In genomic region chr14:54617152-54617896, GRCm38 (mm10) we compare ENCODE assay signal across 8 mouse cellular contexts. TPM values are rescaled to one million over a fixed set of nuclear protein-coding genes. Genes with fewer than 3 reads are reported as not detected.
DNase-seq lines count a peak whose midpoint lies in the region; ATAC-seq and TF ChIP-seq lines count a peak whose summit lies in the region.

No protein-coding gene starts in this region.

- DNase-seq in heart, adult 9 months (ENCODE audit: low spot score in 2 of 2), result no peak
- DNase-seq in embryonic facial prominence, embryonic 14.5 days (ENCODE audit: low spot score), result no peak
- peak; percentile 41 to 54 for DNase-seq in kidney, postnatal 4 days
- DNase-seq in gastrocnemius, postnatal 4 days (ENCODE audit: low spot score in 2 of 2), result no peak
- DNase-seq in ovary, adult 18-20 months (ENCODE audit: low spot score), result no peak

- peaks cover 21% of the 10 kb centered on the region for H3K79me2 ChIP-seq in myocyte (ENCODE audit: control insufficient read depth, insufficient read depth)

- H3ac ChIP-seq in myocyte (ENCODE audit: control insufficient read depth, insufficient read length), result no peak overlapping the region

- peak overlapping the region; percentile 81 for H3K4me3 ChIP-seq in heart, embryonic 15.5 days
- H3K4me3 ChIP-seq in E14TG2a.4 (replicated peaks; ENCODE audit: low read length) (peak overlapping the region; percentile 86), myocyte (peak overlapping the region; percentile 58)
- H3K4me3 ChIP-seq in embryonic facial prominence, embryonic 14.5 days (ENCODE audit: low read depth, low read length), result peak overlapping the region; percentile 60

- ATAC-seq in heart, embryonic 15.5 days (replicated peaks; ENCODE audit: insufficient number of reproducible peaks, insufficient read depth, low FRiP score, low read depth), result peak; percentile 33
- ATAC-seq in embryonic facial prominence, embryonic 14.5 days (ENCODE audit: low read depth), result peak; percentile 41

- no peaks in the 10 kb centered on the region for H3K27me3 ChIP-seq in heart, embryonic 15.5 days
- H3K27me3 ChIP-seq in E14TG2a.4 (ENCODE audit: insufficient read depth, low read length) (no peaks in the 10 kb centered on the region), myocyte (ENCODE audit: control insufficient read depth, insufficient read depth, insufficient read length) (no peaks in the 10 kb centered on the region)
- H3K27me3 ChIP-seq in embryonic facial prominence, embryonic 14.5 days (replicated peaks; ENCODE audit: control insufficient read depth, insufficient read depth, low read length), result no peaks in the 10 kb centered on the region

- no peaks in the 10 kb centered on the region for H3K9me3 ChIP-seq in heart, embryonic 15.5 days (replicated peaks)
- no peaks in the 10 kb centered on the region; the same call in 1 of the 2 replicates for H3K9me3 ChIP-seq in E14TG2a.4 (ENCODE audit: low read length)
- no peaks in the 10 kb centered on the region for H3K9me3 ChIP-seq in embryonic facial prominence, embryonic 14.5 days (ENCODE audit: control insufficient read depth, low read length)

- H3K4me1 ChIP-seq in heart, embryonic 15.5 days (replicated peaks), result peaks cover 9% of the 10 kb centered on the region; the same call in 1 of the 2 replicates
- peaks cover 33% of the 10 kb centered on the region for H3K4me1 ChIP-seq in E14TG2a.4 (replicated peaks; ENCODE audit: low read depth, low read length)
- peaks cover 5% of the 10 kb centered on the region; the same call in 1 of the 2 replicates for H3K4me1 ChIP-seq in embryonic facial prominence, embryonic 14.5 days (ENCODE audit: control insufficient read depth, insufficient read depth, low read length)

- H3K36me3 ChIP-seq in heart, embryonic 15.5 days, result peaks cover 27% of the 10 kb centered on the region
- peaks cover 37% of the 10 kb centered on the region for H3K36me3 ChIP-seq in E14TG2a.4 (ENCODE audit: insufficient read depth, low read length)
- peaks cover 34% of the 10 kb centered on the region for H3K36me3 ChIP-seq in embryonic facial prominence, embryonic 14.5 days (ENCODE audit: control insufficient read depth, insufficient read depth, low read length)
- peaks cover 10% of the 10 kb centered on the region for H3K36me3 ChIP-seq in myocyte (ENCODE audit: control insufficient read depth, insufficient read depth)

- TF ChIP-seq POLR2A in myocyte (IDR thresholded peaks at IDR 0.05; ENCODE audit: insufficient read length, low read depth), result no peak

- TF ChIP-seq CTCF in E14TG2a.4 (conservative IDR thresholded peaks at IDR 0.05; ENCODE audit: low read length), result peak; percentile 42

- peak overlapping the region; percentile 74 for H3K4me2 ChIP-seq in heart, embryonic 15.5 days
- H3K4me2 ChIP-seq in embryonic facial prominence, embryonic 14.5 days (ENCODE audit: low read depth, low read length), result peak overlapping the region; percentile 75
- H3K4me2 ChIP-seq in myocyte (ENCODE audit: low read depth), result peak overlapping the region; percentile 65

- peak overlapping the region; percentile 68 for H3K27ac ChIP-seq in heart, embryonic 15.5 days
- peak overlapping the region; percentile 81 for H3K27ac ChIP-seq in embryonic facial prominence, embryonic 14.5 days (replicated peaks; ENCODE audit: low read depth, low read length)

- H3K9ac ChIP-seq in heart, embryonic 15.5 days, result peak overlapping the region; percentile 87
- H3K9ac ChIP-seq in embryonic facial prominence, embryonic 14.5 days (ENCODE audit: low read depth, low read length), result peak overlapping the region; percentile 78

- WGBS in heart, embryonic 15.5 days, result 2% methylated on average over 38 of the region's 38 CpGs
- WGBS in embryonic facial prominence, embryonic 14.5 days, result 2% methylated on average over 27 of the region's 38 CpGs

TF ChIP-seq in myocyte, 11 proteins besides CTCF, POLR2A, EP300 and RAD21:
- TF ChIP-seq CEBPB (IDR thresholded peaks at IDR 0.05; ENCODE audit: insufficient read depth, poor library complexity, severe bottlenecking) (no peak), E2F4 (IDR thresholded peaks at IDR 0.05; ENCODE audit: insufficient read depth) (no peak), SRF (IDR thresholded peaks at IDR 0.05; ENCODE audit: control insufficient read depth, insufficient read length, low read depth) (no peak), POLR2AphosphoS2 (IDR thresholded peaks at IDR 0.05; ENCODE audit: insufficient read length, low read depth) (no peak), TCF3 (IDR thresholded peaks at IDR 0.05; ENCODE audit: insufficient read length, low read depth) (no peak), TCF12 (IDR thresholded peaks at IDR 0.05; ENCODE audit: insufficient read depth, poor library complexity, severe bottlenecking) (no peak), MAX (IDR thresholded peaks at IDR 0.05; ENCODE audit: low read depth) (no peak), MYOG (IDR thresholded peaks at IDR 0.05; ENCODE audit: control insufficient read depth in 1 of 3, insufficient read depth in 1 of 3, insufficient read length in 2 of 3, low read depth in 2 of 3) (no peak), USF1 (IDR thresholded peaks at IDR 0.05; ENCODE audit: low read depth) (no peak), MYOD1 (IDR thresholded peaks at IDR 0.05; ENCODE audit: control insufficient read depth in 1 of 3, insufficient read length in 2 of 3, low read depth in 2 of 3) (no peak), REST (IDR thresholded peaks at IDR 0.05; ENCODE audit: insufficient read depth, insufficient read length) (no peak)

RNA-seq across cellular contexts. Expression of gene Psmb5, which starts 0.5 kb away (rescaled TPM):
- polyA plus RNA-seq in heart, embryonic 15.5 days (2015; fragmentation: Nextera tagmentation; extraction: Ambion mirVana), result 294 and 335 TPM in 2 replicates
- 332 and 335 TPM in 2 replicates for polyA plus RNA-seq in embryonic facial prominence, embryonic 14.5 days (2014; fragmentation: Nextera tagmentation; extraction: Ambion mirVana)
- 416 TPM for polyA plus RNA-seq in myocyte (2012; fragmentation: generic; extraction: Trizol)
- 100 to 1,000 TPM; 173 to 176 TPM for total RNA-seq in gastrocnemius, postnatal 4 days (2021)

RNA-seq across cellular contexts. Expression of gene Psmb11, which starts 3.9 kb away (rescaled TPM):
- 1.7 and 17.6 TPM in 2 replicates for polyA plus RNA-seq in heart, embryonic 15.5 days (2015; fragmentation: Nextera tagmentation; extraction: Ambion mirVana)
- 0.16 TPM in 1 of 2 replicates, not detected in the other for polyA plus RNA-seq in embryonic facial prominence, embryonic 14.5 days (2014; fragmentation: Nextera tagmentation; extraction: Ambion mirVana)
- not detected for polyA plus RNA-seq in myocyte (2012; fragmentation: generic; extraction: Trizol)
- total RNA-seq in gastrocnemius, postnatal 4 days (2021), result not detected

RNA-seq across cellular contexts. Expression of gene 4931414P19Rik, which starts 11.5 kb away (rescaled TPM):
- polyA plus RNA-seq in heart, embryonic 15.5 days (2015; fragmentation: Nextera tagmentation; extraction: Ambion mirVana), result 4.8 and 5.0 TPM in 2 replicates
- polyA plus RNA-seq in embryonic facial prominence, embryonic 14.5 days (2014; fragmentation: Nextera tagmentation; extraction: Ambion mirVana), result 4.8 and 5.8 TPM in 2 replicates
- 7.3 TPM for polyA plus RNA-seq in myocyte (2012; fragmentation: generic; extraction: Trizol)
- total RNA-seq in gastrocnemius, postnatal 4 days (2021), result 1 to 10 TPM; 4.3 to 6.8 TPM

RNA-seq across cellular contexts. Expression of gene Gm17606, which starts 23.4 kb away (rescaled TPM):
- not detected in 2 replicates for polyA plus RNA-seq in heart, embryonic 15.5 days (2015; fragmentation: Nextera tagmentation; extraction: Ambion mirVana)
- not detected in 2 replicates for polyA plus RNA-seq in embryonic facial prominence, embryonic 14.5 days (2014; fragmentation: Nextera tagmentation; extraction: Ambion mirVana)
- not detected for polyA plus RNA-seq in myocyte (2012; fragmentation: generic; extraction: Trizol)
- total RNA-seq in gastrocnemius, postnatal 4 days (2021), result not detected

RNA-seq across cellular contexts. Expression of gene Cdh24, which starts 23.8 kb away (rescaled TPM):
- polyA plus RNA-seq in heart, embryonic 15.5 days (2015; fragmentation: Nextera tagmentation; extraction: Ambion mirVana), result 1.6 and 2.1 TPM in 2 replicates
- polyA plus RNA-seq in embryonic facial prominence, embryonic 14.5 days (2014; fragmentation: Nextera tagmentation; extraction: Ambion mirVana), result 3.9 and 4.5 TPM in 2 replicates
- polyA plus RNA-seq in myocyte (2012; fragmentation: generic; extraction: Trizol), result 4.3 TPM
- total RNA-seq in gastrocnemius, postnatal 4 days (2021), result 1 to 10 TPM; 3.2 to 3.5 TPM

Comparison
In these comparisons a context has a peak if more than half of its experiments do, and no peak if none do; other contexts are left out.
1. DNase-seq: peak in kidney, postnatal 4 days (2 of 2); none in heart, adult 9 months (0 of 2), embryonic facial prominence, embryonic 14.5 days (single experiment), gastrocnemius, postnatal 4 days (0 of 2) and ovary, adult 18-20 months (single experiment).
2. Peak in every context shown above with its lines, with median percentiles within 50 percentile points of each other: H3K4me2 ChIP-seq and H3K4me3 ChIP-seq.